Mouse (Mus musculus) spleen, postnatal 36 days (tissue): ENCODE data around the gene Rabl3.

Source experiments
- DNase-seq, 2 experiments: peaks; one replicate each; pipeline ENCODE4 v3.0.0; 2022; ENCODE audit warnings: low spot score in 2 of 2, mixed read lengths in 1 of 2

Gene Rabl3

GRCm38 (mm10) chr16:37546312-37546711 lies 6.6 kb downstream of the Rabl3 start:
- no peak for DNase-seq

- no peak for DNase-seq
These were observed 10.6 kb downstream of the Rabl3 start for GRCm38 (mm10) chr16:37550266-37550665.

GRCm38 (mm10) chr16:37550981-37551380 lies 11.3 kb downstream of the Rabl3 start:
- no peak for DNase-seq

GRCm38 (mm10) chr16:37552824-37553223 lies 13.1 kb downstream of the Rabl3 start:
- DNase-seq, result no peak

- no peak for DNase-seq
These were observed 22.7 kb downstream of the Rabl3 start for GRCm38 (mm10) chr16:37562414-37562813.

GRCm38 (mm10) chr16:37562961-37563360 lies 23.3 kb downstream of the Rabl3 start:
- no peak for DNase-seq

GRCm38 (mm10) chr16:37565117-37565516 lies 25.4 kb downstream of the Rabl3 start:
- no peak for DNase-seq

GRCm38 (mm10) chr16:37566107-37566506 lies 26.4 kb downstream of the Rabl3 start:
- no peak for DNase-seq

GRCm38 (mm10) chr16:37567113-37568050 lies 27.7 kb downstream of the Rabl3 start:
- DNase-seq, result no peak

- no peak for DNase-seq
These were observed 31.9 kb downstream of the Rabl3 start for GRCm38 (mm10) chr16:37571554-37571953.

GRCm38 (mm10) chr16:37572117-37572754 lies 32.6 kb downstream of the Rabl3 start:
- no peak for DNase-seq

GRCm38 (mm10) chr16:37573061-37573460 lies 33.4 kb downstream of the Rabl3 start:
- no peak for DNase-seq

- DNase-seq, result no peak
These were observed 35.6 kb downstream of the Rabl3 start for GRCm38 (mm10) chr16:37575325-37575724.

GRCm38 (mm10) chr16:37579591-37579990 lies 39.9 kb downstream of the Rabl3 start:
- no peak for DNase-seq

- no peak for DNase-seq
These were observed 40.3 kb downstream of the Rabl3 start, which contains the start of gene Hgd for GRCm38 (mm10) chr16:37579994-37580393. Hgd (plus strand) TSS chr16:37580153.

GRCm38 (mm10) chr16:37580651-37581050 lies 41.0 kb downstream of the Rabl3 start:
- DNase-seq, result no peak

- no peak for DNase-seq
These were observed 42.2 kb downstream of the Rabl3 start for GRCm38 (mm10) chr16:37581901-37582300.

GRCm38 (mm10) chr16:37583306-37583705 lies 43.6 kb downstream of the Rabl3 start:
- DNase-seq, result no peak

GRCm38 (mm10) chr16:37583801-37584200 lies 44.1 kb downstream of the Rabl3 start:
- DNase-seq, result no peak

GRCm38 (mm10) chr16:37584218-37585035 lies 44.7 kb downstream of the Rabl3 start:
- DNase-seq, result no peak

GRCm38 (mm10) chr16:37585129-37585563 lies 45.5 kb downstream of the Rabl3 start:
- DNase-seq, result no peak

- no peak for DNase-seq
These were observed 51.2 kb downstream of the Rabl3 start for GRCm38 (mm10) chr16:37590921-37591320.
